Mouse (Mus musculus): ENCODE measurements around the gene Gm17662.

Gm17662 gene

GRCm38 (mm10) chr4:104888499-104889262 is 31.6 kb downstream of the Gm17662 start:
- in situ Hi-C loops (cut with MboI), result no loop called here

GRCm38 (mm10) chr4:104891708-104892107 is 34.6 kb downstream of the Gm17662 start:
- in situ Hi-C loops (cut with MboI), result no loop called here

- in situ Hi-C loops (cut with MboI), result no loop called here
Observed at GRCm38 (mm10) chr4:104893588-104893987, 36.5 kb downstream of the Gm17662 start.

- in situ Hi-C loops (cut with MboI), result no loop called here
Observed at GRCm38 (mm10) chr4:104894004-104894734, 37.0 kb downstream of the Gm17662 start.

- in situ Hi-C loops (cut with MboI), result no loop called here
Observed at GRCm38 (mm10) chr4:104902836-104903235, 45.7 kb downstream of the Gm17662 start.

- in situ Hi-C loops (cut with MboI), result no loop called here
Observed at GRCm38 (mm10) chr4:104905049-104905448, 47.9 kb downstream of the Gm17662 start.

Data from mature B cell (primary cell).